Mouse (Mus musculus): ENCODE data around the gene Zfhx3. TPM values are rescaled to one million over a fixed set of nuclear protein-coding genes. Genes with fewer than 3 reads are reported as not detected.

Zfhx3 gene
- polyA plus RNA-seq, 2 experiments, result 14.4 to 26.1 TPM

DNA sequence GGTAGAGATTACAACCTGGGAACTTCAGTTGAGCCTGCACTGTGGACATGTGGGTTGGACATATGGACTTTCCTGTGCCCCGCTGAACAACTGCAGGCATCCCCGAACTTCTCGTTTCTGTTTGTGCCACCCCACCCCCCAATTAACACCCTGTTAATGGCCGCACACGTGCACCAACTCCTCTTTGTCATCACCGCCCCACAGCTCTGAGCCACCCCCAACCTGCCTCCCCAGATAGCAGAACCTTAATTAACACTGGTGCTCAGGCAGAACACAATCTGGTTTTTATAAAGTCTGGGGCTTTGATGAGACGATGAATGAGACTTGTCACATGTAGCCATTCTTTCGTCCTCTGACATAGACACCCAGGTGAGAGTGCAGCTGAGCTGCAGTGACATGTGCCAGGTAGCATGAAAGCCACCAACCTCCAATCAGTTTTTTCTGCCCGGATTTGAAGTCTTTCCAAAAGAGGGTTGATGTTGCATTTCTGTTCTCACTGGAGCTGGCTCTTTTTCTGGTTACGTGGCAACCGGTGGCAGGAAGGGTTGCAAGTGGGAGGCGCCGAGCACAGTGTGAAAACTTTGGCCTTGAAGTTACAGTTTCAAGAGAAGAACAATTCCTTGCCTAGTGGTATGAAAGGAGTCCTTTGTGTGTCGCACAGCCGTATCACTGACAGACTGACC, 476.9 kb downstream of the Zfhx3 start:
- 34% methylated on average over 15 of the region's 15 CpGs for WGBS
- no peak for ATAC-seq (ENCODE audit: low FRiP score, low read depth)
- no peak overlapping the region for H3K27ac ChIP-seq (replicated peaks; ENCODE audit: low read depth, low read length)

DNA sequence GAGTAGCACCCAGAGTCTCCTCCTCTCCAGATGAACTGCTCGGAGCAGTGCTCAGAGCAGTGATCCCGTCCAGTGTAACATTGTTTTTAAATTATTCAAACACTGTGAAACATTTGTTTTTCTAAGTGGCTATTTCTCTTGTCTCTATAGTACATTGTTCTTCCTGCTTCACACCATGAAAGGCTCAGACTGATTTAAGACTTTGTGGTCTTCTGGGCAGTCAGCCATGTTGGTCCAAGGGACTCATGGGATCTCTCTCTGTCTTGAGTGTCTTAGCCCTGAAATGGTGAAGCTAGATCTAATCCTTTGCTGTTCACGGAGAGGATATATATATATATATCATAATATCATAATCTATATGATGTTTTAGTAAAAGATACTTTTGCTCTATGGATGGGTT, 480.1 kb downstream of the Zfhx3 start:
- no peak for TF ChIP-seq POLR2A (IDR thresholded peaks at IDR 0.05; ENCODE audit: borderline replicate concordance, extremely low read depth, insufficient read depth, insufficient read length)
- WGBS, result 84% methylated on average over 3 of the region's 3 CpGs
- H3K4me2 ChIP-seq (replicated peaks; ENCODE audit: low read depth, low read length, severe bottlenecking), result no peak overlapping the region
- no peaks in the 10 kb centered on the region for H3K9me3 ChIP-seq (ENCODE audit: control insufficient read depth, low read length)
- H3K27me3 ChIP-seq (ENCODE audit: control insufficient read depth, insufficient read depth, low read length), result no peaks in the 10 kb centered on the region
- peaks cover 9% of the 10 kb centered on the region for H3K4me1 ChIP-seq (ENCODE audit: control insufficient read depth, insufficient read depth, low read length)
- no peak overlapping the region for H3K4me3 ChIP-seq (replicated peaks; ENCODE audit: low read length)
- no peak overlapping the region for H3K9ac ChIP-seq (ENCODE audit: low read depth, low read length, severe bottlenecking)
- H3K36me3 ChIP-seq (ENCODE audit: control insufficient read depth, insufficient read depth, low read length), result no peaks in the 10 kb centered on the region
- ATAC-seq (ENCODE audit: low FRiP score, low read depth) (no peak), DNase-seq (ENCODE audit: low spot score) (no peak)
- H3K27ac ChIP-seq (replicated peaks; ENCODE audit: low read depth, low read length), result no peak overlapping the region

More for the DNA sequence above, 476.9 kb downstream of the Zfhx3 start:
- H3K4me2 ChIP-seq (replicated peaks; ENCODE audit: low read depth, low read length, severe bottlenecking), result no peak overlapping the region
- H3K27me3 ChIP-seq (ENCODE audit: control insufficient read depth, insufficient read depth, low read length), result no peaks in the 10 kb centered on the region
- peaks cover 9% of the 10 kb centered on the region for H3K4me1 ChIP-seq (ENCODE audit: control insufficient read depth, insufficient read depth, low read length)
- no peak overlapping the region for H3K4me3 ChIP-seq (replicated peaks; ENCODE audit: low read length)
- no peaks in the 10 kb centered on the region for H3K9me3 ChIP-seq (ENCODE audit: control insufficient read depth, low read length)
- no peak overlapping the region for H3K9ac ChIP-seq (ENCODE audit: low read depth, low read length, severe bottlenecking)
- no peaks in the 10 kb centered on the region for H3K36me3 ChIP-seq (ENCODE audit: control insufficient read depth, insufficient read depth, low read length)
- no peak for TF ChIP-seq POLR2A (IDR thresholded peaks at IDR 0.05; ENCODE audit: borderline replicate concordance, extremely low read depth, insufficient read depth, insufficient read length)
- no peak for DNase-seq (ENCODE audit: low spot score)

DNA sequence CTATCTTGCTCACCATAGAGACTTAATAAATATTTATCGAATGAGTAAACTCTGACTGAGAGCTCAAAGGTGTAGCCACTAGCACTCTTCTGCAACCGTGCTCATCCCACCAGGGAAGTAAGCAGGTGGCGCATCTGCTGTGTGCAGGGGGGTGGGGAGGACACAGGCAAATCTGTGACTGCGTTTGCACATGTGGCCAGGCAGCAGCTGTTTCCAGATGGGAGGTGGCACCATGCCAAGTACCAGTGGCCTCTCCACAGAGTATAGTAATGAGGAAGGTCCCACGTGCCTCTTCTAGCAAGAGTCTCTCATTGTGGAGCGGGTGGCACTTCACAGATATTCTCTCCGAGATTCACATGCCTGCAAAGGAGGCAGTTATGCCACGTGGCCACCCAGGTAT, 481.9 kb downstream of the Zfhx3 start:
- no peak for TF ChIP-seq POLR2A (IDR thresholded peaks at IDR 0.05; ENCODE audit: borderline replicate concordance, extremely low read depth, insufficient read depth, insufficient read length)
- 52% methylated on average over 8 of the region's 8 CpGs for WGBS
- Histone ChIP-seq H3K27ac (replicated peaks; ENCODE audit: low read depth, low read length) (no peak overlapping the region), H3K36me3 (ENCODE audit: control insufficient read depth, insufficient read depth, low read length) (no peaks in the 10 kb centered on the region), H3K9ac (ENCODE audit: low read depth, low read length, severe bottlenecking) (no peak overlapping the region), H3K4me1 (ENCODE audit: control insufficient read depth, insufficient read depth, low read length) (peaks cover 3% of the 10 kb centered on the region), H3K4me3 (replicated peaks; ENCODE audit: low read length) (no peak overlapping the region), H3K27me3 (ENCODE audit: control insufficient read depth, insufficient read depth, low read length) (no peaks in the 10 kb centered on the region), H3K9me3 (ENCODE audit: control insufficient read depth, low read length) (no peaks in the 10 kb centered on the region), H3K4me2 (replicated peaks; ENCODE audit: low read depth, low read length, severe bottlenecking) (no peak overlapping the region)
- peak; percentile 56 for DNase-seq (ENCODE audit: low spot score)
- ATAC-seq (ENCODE audit: low FRiP score, low read depth), result no peak

DNA sequence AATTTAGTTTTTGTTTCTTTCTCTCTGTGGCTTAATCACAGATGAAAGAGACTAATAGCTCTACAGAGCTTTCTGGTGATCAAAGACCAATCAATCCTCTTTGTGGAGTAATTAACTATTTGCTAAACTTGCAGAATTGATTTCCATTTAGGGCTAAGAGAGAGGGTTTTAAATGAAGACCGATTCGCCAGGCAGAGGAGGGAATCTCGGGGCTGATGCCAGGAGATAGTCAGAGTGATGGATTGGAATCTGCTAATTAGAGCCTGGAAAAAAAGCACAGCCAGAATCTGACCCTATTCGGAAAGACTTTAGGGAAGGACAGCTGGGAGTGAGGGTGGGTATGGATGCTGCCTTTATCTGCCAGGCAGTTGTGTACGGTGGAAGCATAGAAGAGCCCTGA, 490.9 kb downstream of the Zfhx3 start:
- TF ChIP-seq POLR2A (IDR thresholded peaks at IDR 0.05; ENCODE audit: borderline replicate concordance, extremely low read depth, insufficient read depth, insufficient read length), result no peak
- DNase-seq (ENCODE audit: low spot score), result no peak
- no peaks in the 10 kb centered on the region for H3K4me1 ChIP-seq (ENCODE audit: control insufficient read depth, insufficient read depth, low read length)
- H3K4me3 ChIP-seq (replicated peaks; ENCODE audit: low read length), result no peak overlapping the region
- no peaks in the 10 kb centered on the region for H3K9me3 ChIP-seq (ENCODE audit: control insufficient read depth, low read length)
- H3K27ac ChIP-seq (replicated peaks; ENCODE audit: low read depth, low read length), result no peak overlapping the region
- no peak overlapping the region for H3K9ac ChIP-seq (ENCODE audit: low read depth, low read length, severe bottlenecking)
- ATAC-seq (ENCODE audit: low FRiP score, low read depth), result no peak
- WGBS, result 41% methylated on average over 5 of the region's 5 CpGs
- no peaks in the 10 kb centered on the region for H3K36me3 ChIP-seq (ENCODE audit: control insufficient read depth, insufficient read depth, low read length)
- no peak overlapping the region for H3K4me2 ChIP-seq (replicated peaks; ENCODE audit: low read depth, low read length, severe bottlenecking)
- H3K27me3 ChIP-seq (ENCODE audit: control insufficient read depth, insufficient read depth, low read length), result no peaks in the 10 kb centered on the region

DNA sequence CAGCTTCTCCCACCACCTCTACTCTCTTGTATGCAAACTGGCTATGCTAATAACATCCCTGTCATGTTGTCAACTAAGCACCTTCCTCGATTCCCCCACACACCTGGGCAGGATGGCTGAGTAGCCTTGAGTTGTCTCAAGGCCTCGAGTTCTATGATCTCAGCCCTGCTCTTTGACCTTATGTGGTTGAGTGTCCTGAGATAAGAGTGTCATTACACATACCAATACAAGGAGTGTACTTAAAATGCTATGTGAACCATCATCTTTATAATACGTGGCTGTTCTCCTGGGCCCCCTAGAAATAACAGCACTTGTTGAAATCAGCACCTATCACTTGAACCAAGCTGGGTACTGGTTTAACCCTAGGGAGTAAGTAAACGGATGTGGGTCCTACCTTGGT, 492.1 kb downstream of the Zfhx3 start:
- Histone ChIP-seq H3K9ac (ENCODE audit: low read depth, low read length, severe bottlenecking) (no peak overlapping the region), H3K27me3 (ENCODE audit: control insufficient read depth, insufficient read depth, low read length) (no peaks in the 10 kb centered on the region), H3K4me2 (replicated peaks; ENCODE audit: low read depth, low read length, severe bottlenecking) (no peak overlapping the region), H3K4me3 (replicated peaks; ENCODE audit: low read length) (no peak overlapping the region), H3K4me1 (ENCODE audit: control insufficient read depth, insufficient read depth, low read length) (no peaks in the 10 kb centered on the region), H3K36me3 (ENCODE audit: control insufficient read depth, insufficient read depth, low read length) (no peaks in the 10 kb centered on the region), H3K9me3 (ENCODE audit: control insufficient read depth, low read length) (no peaks in the 10 kb centered on the region), H3K27ac (replicated peaks; ENCODE audit: low read depth, low read length) (no peak overlapping the region)
- TF ChIP-seq POLR2A (IDR thresholded peaks at IDR 0.05; ENCODE audit: borderline replicate concordance, extremely low read depth, insufficient read depth, insufficient read length), result no peak
- DNase-seq (ENCODE audit: low spot score) (no peak), ATAC-seq (ENCODE audit: low FRiP score, low read depth) (no peak)
- WGBS, result 73% methylated on average over 4 of the region's 4 CpGs
